Mouse (Mus musculus): ENCODE measurements around the gene Fyn.

Fyn gene

DNA sequence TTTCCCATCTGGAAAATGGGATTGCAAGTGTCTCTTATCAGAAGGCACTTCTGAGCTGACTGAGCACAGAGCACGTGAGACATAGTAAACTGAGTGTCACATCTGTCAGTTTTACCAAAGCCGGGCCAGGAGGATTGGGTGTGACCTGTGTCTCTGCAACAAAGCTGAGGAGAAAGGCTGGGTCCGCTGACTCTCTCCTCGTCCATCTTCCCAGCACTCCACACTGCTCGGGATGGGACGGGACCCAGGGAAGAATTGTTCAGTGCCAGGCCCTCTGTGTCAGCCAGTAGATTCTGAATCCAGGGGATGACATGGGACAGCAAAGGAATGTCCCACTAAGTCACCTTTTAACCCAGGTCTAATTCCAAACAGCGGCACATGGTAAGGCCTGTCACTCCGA lies 211.8 kb downstream of the Fyn start:
- DNase-seq: no peak

DNA sequence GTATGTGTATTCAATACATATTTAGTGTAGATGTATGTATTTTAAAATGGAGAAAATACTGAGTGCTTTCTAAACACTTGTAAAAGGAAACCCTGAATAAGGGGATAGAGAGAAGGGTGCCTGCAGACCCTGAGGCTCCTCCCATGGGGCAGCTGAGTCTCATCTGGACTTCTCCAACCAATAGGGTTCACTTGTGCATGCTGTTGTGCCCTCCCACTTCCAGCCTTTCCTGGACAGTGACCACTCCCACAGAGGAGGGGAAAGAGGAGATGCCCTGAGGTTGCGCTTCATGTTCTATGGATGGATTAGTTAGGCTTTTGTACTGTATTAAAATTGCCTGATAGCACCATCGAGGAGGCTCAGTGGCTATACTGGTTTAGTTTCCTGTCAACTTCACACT lies 213.7 kb downstream of the Fyn start:
- DNase-seq: no peak

DNA sequence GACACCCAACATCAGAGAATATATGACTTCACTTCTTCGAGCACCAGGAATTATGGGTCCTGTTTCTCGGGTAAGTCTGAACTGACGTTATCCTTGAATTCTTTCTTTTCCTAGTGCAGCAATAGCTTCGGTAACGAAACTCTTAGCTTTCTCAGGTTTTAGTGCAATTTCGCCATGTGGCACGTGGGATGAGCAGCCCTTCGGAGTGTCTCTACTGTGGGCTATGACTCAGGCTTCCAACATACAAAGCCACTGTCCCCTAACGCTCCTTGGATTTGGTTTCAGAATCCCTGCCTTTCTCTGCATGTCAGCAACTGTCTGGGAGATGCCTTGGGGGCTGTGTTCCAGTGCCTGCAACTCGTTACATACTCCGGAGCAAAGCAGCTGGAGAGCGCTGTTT lies 215.1 kb downstream of the Fyn start:
- peak; percentile 59 for DNase-seq

DNA sequence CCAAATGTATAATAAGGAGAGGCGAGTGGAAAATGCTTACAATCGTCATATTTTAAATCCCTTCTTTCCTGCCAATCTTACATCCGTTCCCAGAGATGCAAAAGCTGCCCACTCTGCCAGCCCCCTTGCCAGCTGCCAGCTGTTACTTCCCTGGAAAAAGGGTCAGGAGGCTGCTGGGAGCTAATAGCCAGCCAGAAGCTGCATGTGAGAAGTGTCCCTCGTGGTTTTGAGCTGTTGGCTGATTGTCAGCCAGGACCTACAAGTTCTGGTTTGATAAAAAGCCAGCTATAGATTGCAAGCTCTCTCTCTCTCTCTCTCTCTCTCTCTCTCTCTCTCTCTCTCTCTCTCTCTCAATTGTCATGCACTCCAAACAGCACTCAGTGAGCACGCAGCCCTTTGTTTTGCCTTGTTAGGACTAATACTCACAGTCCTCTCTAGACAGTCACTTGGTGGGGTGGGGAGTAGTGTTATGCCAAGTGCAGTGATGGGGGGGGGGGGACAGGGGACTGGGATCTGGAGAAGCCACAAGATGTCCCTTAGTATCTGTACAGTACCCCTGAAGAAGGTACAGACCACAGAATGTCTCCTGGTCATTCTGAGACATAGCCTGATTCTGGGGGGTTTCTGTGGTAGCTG lies 218.8 kb downstream of the Fyn start:
- DNase-seq: no peak

DNA sequence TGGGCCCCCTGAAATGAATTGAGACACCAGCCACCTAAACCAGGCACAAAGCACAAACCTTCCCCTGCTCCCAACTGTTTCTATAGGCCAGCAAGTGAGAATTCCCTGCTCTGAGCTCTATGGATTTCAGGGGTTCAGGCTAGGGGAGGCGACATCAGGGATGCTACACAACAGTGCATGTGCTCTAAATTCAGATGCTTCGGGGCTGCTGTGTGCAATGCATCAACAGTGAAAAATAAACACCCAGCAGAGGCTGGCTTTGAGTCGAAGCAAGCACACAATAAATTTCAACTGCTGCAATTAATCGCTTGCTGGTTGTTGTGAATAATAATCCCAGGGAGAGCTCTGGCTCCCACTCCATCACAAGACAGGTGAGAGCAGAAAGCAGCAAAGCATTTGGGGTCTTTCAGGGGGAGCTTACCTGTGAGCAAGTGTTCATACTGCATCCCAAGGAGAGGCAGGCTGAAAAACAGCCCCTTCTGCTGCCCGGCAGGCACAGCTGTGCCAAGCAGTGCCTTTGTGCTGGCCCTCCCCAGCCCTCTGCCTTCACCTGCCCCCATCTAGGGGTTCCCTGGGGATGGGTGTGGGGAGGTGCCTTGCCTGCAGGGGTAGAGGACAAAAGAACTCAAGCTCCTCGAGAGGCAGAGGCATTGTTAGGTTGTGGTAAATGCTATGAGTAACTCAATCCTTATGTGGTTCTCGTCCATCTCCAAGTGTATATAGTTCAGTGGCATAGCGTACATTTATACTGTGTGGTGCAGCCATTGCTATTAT lies 219.5 kb downstream of the Fyn start:
- DNase-seq: no peak

DNA sequence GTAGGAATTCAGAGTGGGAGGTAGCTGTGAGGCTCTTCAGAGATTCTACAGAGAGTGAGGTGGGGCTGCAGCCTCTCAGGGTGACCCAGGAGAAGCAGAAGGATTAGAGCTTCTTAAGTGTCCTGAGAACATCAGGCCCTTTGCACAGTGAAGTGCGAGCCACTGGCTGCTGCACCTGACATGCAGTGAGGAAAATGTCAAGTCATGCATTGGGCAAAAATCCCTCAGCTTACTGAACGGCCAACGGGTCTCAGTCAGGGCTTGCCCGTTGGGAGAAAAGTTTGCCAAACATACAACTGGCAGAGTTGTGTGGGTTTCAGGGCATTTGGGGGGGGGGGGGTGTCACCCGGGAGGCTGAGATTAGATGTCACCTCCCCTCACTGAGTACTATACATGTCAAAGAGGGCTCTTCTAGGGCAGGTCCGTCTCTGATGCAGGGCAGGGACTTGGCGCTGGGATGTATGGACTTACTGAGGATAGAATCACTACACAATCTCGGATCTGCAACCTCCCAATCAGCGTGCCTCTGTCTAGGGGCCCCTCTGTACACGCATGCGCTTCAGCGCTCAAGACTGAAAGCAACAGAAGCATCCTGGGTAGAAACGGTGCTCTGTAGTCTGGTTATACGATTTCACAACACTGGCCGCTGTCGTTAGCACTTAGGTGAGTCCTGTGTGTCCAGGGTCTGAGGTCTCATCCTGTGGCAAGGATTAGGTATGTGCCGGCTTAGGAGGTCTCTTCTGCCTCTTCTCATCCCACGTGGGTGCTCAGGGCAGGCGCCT lies 221.3 kb downstream of the Fyn start:
- DNase-seq: no peak

DNA sequence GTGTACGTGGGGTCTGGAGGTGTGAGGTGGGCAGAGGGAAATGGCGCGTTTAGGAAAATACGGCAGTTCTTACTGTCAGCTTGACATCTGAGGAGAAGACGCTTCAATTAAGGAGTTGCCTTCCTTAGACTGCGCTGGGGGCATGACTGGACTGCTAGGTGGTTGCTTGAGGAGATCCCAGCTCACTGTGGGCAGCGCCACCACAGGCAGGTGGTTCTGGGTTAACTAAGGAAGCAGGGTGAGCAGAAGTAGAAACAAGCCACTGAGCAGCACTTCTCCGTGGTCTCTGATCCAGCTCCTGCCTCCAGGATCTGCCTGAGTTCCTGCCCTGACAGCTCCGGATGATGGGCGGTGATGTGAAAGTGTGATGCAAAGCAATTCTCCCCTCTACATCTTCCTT lies 222.0 kb downstream of the Fyn start:
- DNase-seq: no peak

DNA sequence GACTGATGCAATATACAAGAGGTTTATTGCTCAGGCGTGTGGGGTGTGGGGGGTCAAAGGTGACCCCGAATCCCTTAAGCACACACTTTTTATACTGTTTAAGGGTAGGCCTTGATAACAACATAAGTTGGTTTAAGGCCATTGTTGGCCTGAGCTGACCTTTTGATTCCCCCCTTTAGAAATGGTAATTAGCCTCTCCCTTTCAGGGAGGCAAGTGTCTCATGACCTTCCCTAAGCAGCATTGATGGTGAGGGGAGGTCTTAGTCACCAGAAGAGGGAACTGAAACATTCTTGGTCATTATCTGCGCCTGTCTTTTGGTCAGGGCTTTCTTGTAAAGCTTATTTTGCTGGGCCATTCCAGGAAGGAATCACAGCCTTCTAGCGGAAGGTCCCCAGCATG lies 223.8 kb downstream of the Fyn start:
- DNase-seq: no peak

DNA sequence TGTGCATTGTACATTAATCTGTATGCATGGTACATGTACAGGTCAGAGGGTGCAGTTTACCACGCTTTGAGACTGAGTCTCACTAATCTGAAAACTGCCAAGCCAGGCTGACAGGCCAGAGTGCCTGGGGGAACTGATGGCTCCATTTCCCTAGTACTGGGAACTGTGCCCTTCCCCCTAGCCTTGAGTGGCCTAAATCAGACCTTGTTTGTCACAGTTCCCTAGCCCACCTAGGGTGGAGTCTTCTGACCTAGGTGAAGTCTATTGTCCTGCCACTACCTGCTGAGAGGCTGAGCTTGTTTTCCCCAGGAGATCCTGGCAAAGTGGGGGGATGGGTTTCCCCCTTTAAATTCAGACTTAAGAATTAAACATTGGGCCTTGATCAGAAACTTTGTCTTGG lies 226.1 kb downstream of the Fyn start:
- no peak for DNase-seq

DNA sequence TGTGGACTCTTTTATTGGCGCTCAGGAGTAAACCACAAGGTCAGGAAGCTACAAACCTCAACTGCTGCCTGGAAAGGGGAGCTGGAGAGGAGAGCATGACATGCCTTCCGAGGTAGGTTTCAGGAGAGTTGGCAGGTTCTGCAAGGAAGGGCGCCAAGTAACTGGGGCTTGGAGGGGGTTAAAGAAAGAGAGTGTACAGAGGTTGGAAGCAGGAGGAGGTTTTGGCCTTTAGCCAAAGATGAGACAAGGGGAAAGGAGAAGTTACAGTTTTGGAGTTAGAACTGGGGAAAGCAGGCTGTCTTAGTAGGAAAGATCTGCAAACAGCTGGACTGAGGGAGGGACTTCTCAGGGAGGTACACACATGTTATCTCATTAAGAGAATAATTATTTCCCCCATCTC lies 227.2 kb downstream of the Fyn start:
- no peak for DNase-seq

DNA sequence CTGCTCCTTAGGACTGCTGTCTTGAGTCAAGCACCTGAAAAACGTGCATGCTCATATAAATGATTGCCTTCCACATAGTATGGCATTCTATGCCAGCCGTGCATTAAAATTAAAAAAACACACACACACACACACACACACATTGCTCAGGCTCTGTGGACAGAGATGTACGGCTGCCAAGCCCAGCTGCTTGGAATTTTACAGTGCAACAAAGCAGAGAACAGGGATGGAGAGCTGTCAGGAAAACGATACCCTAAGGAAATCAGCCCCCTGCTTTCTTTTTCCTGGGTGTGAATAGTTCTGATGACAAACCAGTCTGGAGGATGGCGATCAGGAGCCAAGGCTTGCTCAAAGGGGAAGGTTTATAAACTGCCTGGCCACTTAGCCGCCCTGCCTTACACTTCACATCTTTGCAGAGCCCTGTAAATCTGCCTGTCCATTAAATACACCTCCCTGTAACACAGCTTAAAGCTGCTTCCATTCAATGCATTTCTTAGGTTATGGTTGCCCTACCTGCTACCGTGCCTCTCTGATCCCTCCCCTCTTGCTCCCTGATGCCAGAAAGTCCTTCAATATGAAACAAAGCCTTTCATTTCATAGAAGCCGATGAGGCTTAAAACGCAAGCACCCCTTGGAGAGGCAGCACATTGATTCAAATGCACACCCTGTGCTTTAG lies 228.6 kb downstream of the Fyn start:
- no peak for DNase-seq

DNA sequence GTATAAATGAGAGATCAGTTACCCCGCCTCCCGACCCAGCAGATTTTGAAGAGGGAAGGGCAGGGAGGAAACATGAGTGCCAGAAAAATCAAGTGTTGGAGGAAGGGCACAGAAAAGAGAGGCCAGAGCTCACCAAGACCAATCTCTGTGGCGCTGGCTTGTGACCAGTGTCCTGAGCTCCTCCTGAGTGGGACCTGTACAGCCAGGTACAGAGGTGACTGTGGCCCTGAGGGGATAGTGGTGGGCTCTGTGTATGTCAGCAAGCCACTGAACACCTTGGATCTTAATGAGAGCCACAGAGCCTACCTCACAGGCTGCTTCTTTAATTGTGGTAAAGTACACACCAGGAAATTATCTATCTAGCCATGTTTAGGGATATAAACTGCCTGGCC lies 229.1 kb downstream of the Fyn start:
- DNase-seq: no peak

DNA sequence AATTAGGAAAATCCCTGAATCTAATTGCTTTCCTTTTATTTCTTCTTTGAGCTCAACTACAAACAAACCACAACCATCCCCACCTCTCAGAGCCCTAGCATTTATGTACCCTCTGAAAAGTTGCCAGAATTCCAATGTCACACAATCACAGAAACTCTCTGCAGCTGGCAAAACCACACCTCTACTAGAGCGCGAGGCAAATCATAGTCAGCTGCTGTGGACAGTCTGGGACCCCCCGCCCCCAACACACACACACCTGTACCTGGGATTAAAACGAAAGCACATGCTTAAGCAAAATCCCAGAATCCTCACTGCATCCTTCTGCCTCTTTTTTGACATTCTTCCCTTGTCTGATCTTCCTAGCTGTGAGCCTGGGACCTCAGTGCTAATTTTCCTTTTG lies 230.9 kb downstream of the Fyn start:
- DNase-seq: no peak

DNA sequence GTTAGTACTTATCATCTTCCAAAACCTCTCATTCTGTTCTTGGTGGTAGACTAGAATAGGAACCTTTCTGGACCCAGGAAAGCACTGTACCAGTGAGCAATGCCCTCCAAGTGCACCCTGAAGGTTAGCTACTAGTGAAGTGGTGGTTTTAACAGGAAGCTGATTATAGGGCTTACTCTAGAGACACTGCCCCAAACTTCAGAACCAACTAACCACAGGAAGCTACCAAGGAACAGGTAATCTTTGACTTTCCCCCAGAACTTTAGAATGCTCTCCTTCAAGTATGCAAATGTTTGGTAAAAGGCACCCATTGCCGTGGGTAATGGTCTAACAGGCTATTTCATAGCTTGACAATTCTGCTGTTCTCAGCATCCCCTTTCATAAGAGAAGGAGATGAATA lies 231.5 kb downstream of the Fyn start:
- no peak for DNase-seq

DNA sequence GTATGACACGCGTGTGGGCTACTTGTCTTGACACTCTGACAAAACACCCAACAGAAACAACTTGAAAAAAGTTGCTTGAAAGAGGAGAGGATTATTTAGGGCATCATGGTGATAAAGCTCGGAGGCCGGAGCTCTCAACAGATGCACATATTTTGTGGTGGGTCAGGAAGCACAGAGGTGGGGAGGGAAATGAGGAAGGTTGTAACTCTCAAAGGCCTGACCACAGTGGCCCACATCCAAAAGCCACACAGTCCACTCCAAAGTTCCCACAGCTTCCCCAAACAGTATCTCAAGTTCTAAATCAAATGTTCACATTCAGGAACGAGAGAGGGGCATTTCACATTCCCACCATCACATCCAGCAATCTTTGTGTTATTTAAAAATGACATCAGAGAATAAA lies 232.4 kb downstream of the Fyn start:
- DNase-seq: no peak

DNA sequence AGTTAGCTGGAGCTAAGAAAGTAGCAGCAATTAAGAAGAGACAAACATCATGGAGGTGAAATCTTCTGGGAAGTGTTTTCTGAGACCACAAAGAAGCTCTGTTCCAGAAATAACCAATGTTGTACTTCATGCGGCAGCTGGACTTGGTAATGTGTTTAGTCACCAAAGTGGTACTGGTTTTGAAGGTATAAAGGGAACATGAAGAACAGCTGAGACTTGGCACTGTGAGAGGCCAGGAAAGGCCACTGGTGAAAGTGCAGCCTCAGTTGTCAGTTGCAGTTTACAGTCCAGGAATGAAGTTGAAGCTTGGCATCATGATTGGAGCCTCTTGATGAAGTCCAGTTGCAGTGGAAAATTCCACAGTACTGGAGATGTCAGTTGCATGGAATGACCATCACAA lies 237.8 kb downstream of the Fyn start:
- DNase-seq: no peak

DNA sequence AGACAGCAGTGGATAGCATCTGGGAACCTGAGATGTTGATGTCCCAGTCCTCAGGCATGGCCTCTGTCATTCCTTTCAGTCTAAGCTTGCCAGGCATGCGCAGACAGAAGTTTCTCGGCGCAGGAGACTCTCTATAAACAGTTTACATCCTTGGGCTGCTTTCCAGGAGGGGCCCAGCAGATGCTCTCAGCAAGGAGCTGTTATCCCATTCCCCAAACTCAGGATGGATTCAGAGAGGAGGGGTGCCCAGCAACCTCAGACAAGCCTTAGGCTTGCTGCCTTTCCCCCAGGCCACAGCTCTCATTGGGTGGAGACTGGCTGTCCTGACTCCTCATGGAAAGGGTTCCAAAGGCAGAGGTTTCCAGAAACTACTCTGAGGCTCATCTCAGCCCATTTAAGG lies 242.6 kb downstream of the Fyn start:
- DNase-seq: no peak

DNA sequence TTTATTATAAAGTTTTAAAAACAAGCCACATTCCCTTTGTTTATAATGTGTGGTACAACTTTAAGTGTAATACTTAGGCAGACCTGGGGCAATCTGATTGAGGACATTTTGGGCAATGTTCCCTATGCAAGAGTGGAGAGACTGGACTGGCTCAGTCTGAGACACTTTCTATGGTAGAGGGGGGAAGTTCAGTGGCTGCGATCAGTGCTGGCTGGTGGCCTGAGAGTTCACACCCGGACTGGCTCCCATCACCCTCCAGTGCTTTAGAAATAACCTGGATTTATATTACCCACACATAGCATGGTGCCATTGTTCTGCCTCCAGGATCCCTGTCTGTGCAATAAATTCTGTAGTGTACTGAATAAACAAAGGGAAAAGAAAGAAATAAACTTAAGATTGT lies 243.5 kb downstream of the Fyn start:
- DNase-seq: no peak

DNA sequence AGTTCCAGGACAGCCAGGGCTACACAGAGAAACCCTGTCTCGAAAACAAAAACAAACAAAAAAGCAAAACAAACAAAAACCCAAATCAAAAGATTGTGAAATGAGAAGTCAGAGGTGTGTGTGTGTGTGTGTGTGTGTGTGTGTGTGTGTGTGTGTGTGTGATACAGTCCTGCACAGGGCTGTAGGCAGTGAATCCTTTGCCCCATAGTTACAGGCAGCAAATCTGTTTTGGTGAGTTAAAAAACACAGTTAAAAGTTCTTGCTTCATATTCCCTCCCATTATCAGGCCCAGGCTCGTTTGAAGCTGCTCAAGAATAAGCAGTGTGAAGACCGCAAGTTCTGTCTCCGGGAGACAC lies 244.0 kb downstream of the Fyn start, which contains the start of gene Traf3ip2:
Traf3ip2 (plus strand) TSS at position 302 of the 356 bp plus-strand sequence.
- DNase-seq: no peak

DNA sequence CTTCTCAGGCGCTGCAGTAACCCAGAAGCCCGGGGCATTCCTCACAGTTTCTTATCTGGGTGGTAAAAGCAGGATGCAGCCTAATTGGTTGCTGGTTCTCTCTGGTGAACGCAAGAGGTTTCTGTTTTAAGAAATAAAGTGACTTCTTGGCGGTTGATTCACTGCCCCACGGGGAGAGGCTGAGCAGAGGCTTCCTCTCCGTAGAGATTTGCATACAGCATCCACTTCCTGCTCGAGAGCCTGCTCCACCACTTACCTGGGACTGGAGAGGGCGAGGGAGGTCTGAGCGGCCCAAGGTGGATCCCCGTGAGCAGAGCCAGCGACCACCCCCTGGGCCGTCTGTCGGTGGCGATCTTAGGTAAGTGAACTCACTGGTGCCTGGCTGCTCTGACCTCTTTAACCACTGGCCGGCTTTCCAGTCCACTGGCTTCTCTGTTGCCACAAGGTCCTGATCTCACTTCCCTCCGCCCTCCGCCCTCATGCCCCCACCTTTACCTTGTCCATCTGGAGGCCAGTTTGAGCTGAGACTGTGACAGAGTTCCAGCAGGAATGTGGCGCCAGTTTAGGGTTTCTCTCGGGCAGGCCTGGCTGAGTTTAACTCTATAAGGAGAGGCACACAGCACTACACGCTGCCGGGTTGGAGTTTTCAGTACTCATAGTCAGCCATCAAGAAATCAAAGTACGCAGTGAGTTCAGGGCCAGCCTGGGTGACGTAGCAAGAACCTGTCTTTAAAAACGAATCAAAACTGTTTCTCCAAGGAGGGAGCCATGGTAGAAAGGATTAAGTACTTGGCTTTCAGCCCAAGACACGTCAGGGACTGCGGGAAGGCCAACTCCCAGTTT lies 244.6 kb downstream of the Fyn start:
- no peak for DNase-seq

DNA sequence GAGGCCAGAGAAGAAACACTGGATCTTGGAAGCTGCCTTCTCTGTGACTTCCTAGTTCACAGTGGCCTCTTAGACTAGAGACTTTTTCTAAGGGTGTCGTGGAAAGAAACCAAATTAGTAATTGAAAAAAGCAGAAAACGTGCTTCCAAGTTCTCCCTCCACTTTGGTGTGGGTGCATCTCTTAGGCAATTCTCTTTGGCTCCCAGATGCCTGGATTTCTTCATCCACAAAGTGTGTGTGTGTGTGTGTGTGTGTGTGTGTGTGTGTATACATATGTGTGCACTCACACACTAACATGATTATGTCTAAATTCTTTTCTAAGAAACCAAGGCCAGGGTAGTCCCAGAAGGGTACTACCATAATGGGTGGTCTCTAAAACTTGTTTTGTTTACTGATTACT lies 245.3 kb downstream of the Fyn start:
- no peak for DNase-seq

DNA sequence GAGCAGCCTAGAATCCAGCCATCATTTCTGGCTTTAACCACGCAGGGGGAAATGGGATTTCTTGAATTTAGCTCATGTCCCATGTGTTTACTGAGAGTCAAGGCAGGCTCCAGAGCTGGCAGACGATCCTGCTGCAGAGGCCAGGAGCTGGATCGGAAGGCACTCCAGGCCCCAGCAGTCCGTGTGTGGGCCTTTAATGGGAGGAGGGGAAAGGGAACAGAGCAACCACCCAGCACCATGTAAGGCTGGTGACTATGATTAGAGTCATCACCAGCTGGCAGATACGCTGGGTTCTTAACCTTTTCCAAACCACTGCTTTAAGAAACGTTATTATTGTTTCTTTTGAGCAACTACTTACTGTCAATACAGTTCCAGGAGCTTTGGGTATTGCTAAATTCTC lies 246.0 kb downstream of the Fyn start:
- no peak for DNase-seq

Measured in right cerebral cortex, adult 18-20 months (tissue).